Mouse (Mus musculus): ENCODE results near the gene Ccdc148.

The Ccdc148 gene

GRCm38 (mm10) chr2:59160605-59160963 is at the start of gene Ccdc148, which contains the start of gene Pkp4:
Ccdc148 (minus strand) TSS chr2:59160683.
Pkp4 (plus strand) TSS chr2:59160850.
- DNase-seq, result peak; percentile 89 to 91

GRCm38 (mm10) chr2:59208276-59208675 is 47.8 kb upstream of the Ccdc148 start:
- no peak for DNase-seq

- no peak for DNase-seq
These were observed 47.2 kb upstream of the Ccdc148 start for GRCm38 (mm10) chr2:59207725-59208124.

GRCm38 (mm10) chr2:59207240-59207639 is 46.8 kb upstream of the Ccdc148 start:
- DNase-seq, result no peak

GRCm38 (mm10) chr2:59206190-59206589 is 45.7 kb upstream of the Ccdc148 start:
- DNase-seq, result no peak

- no peak for DNase-seq
These were observed 44.6 kb upstream of the Ccdc148 start for GRCm38 (mm10) chr2:59205092-59205491.

- DNase-seq, result no peak
These were observed 43.3 kb upstream of the Ccdc148 start for GRCm38 (mm10) chr2:59203627-59204425.

- DNase-seq, result no peak
These were observed 42.4 kb upstream of the Ccdc148 start for GRCm38 (mm10) chr2:59202930-59203329.

- DNase-seq, result no peak
These were observed 40.0 kb upstream of the Ccdc148 start for GRCm38 (mm10) chr2:59200511-59200910.

GRCm38 (mm10) chr2:59199476-59199976 is 39.0 kb upstream of the Ccdc148 start:
- no peak for DNase-seq

- no peak for DNase-seq
These were observed 36.7 kb upstream of the Ccdc148 start for GRCm38 (mm10) chr2:59197156-59197555.

GRCm38 (mm10) chr2:59193117-59193516 is 32.6 kb upstream of the Ccdc148 start:
- no peak for DNase-seq

GRCm38 (mm10) chr2:59191466-59191865 is 31.0 kb upstream of the Ccdc148 start:
- DNase-seq, result no peak

GRCm38 (mm10) chr2:59190186-59190585 is 29.7 kb upstream of the Ccdc148 start:
- DNase-seq, result no peak

- no peak for DNase-seq
These were observed 29.2 kb upstream of the Ccdc148 start for GRCm38 (mm10) chr2:59189661-59190185.

- no peak for DNase-seq
These were observed 27.8 kb upstream of the Ccdc148 start for GRCm38 (mm10) chr2:59188306-59188705.

GRCm38 (mm10) chr2:59186966-59187365 is 26.5 kb upstream of the Ccdc148 start:
- DNase-seq, result no peak

- no peak for DNase-seq
These were observed 25.6 kb upstream of the Ccdc148 start for GRCm38 (mm10) chr2:59186122-59186521.

GRCm38 (mm10) chr2:59184107-59185064 is 23.9 kb upstream of the Ccdc148 start:
- no peak for DNase-seq

GRCm38 (mm10) chr2:59183541-59183940 is 23.1 kb upstream of the Ccdc148 start:
- DNase-seq, result no peak

- DNase-seq, result no peak
These were observed 21.0 kb upstream of the Ccdc148 start for GRCm38 (mm10) chr2:59181321-59182113.

- no peak for DNase-seq
These were observed 19.0 kb upstream of the Ccdc148 start for GRCm38 (mm10) chr2:59179487-59179886.

Measured in thymus, adult 18-20 months (tissue).